Mouse (Mus musculus) liver, adult 2 months (tissue): ENCODE results near the gene Apbb2.

Experiments used
- CTCF ChIP-seq: fragments of 200-500 bp; IDR thresholded peaks from 2 replicates; pipeline ENCODE4 v1.5.1; 2011; ENCODE audit warnings: low read depth, low read length, control low read depth
- POLR2A ChIP-seq: fragments of 200-500 bp; IDR thresholded peaks from 2 replicates; pipeline ENCODE4 v1.6.1; 2011; ENCODE audit warnings: low read length, control low read depth; ENCODE audit not compliant: insufficient read depth; ENCODE audit errors: extremely low read depth

DNA sequence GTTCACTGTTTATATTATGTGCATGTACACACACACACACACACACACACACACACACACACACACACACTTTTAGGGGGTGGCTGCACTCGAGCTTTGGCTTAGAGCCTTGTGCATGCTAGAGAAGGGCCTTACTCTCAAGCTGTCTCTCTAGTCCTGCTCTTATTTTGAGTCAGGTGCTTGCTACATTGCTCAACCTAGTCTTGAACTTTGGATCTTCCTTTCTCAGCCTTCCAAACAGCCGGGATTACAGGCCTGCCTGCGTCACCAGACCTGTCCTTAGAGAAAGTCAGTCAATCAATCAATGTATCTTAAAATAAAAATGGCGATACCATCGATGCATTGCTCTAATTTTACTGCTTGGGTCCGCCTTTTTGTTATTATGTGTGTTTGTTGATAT, 287.8 kb downstream of the Apbb2 start:
- no peak for TF ChIP-seq CTCF
- TF ChIP-seq POLR2A = no peak
